Mouse (Mus musculus): Measurements from ENCODE around the gene Klk1b5. TPM values are rescaled to one million over a fixed set of nuclear protein-coding genes. Genes with fewer than 3 reads are reported as not detected.

Klk1b5 gene
- polyA plus RNA-seq, 1 experiment from 2014 or later: not detected

DNA sequence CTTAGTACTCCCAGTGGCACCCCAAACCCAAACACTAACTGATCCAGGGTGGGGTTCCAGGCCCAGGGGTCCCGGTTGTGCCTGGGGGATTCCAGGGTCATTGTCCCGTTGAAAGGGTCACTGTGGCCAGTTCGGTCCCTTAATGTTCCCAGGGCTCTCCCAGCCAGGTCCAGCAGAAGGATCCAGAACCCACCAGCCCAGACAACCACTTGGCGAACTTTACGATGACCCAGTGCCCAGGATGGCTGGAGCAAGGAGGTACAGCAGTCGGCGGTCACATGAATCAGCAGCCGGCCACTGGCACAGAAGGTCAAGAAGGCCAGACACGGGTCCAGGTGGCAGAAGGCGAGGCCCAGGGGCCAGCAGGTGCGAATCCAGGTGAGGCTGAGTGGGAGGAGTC lies 52.4 kb downstream of the Klk1b5 start:
- no peaks in the 10 kb centered on the region for H3K36me3 ChIP-seq (replicated peaks; ENCODE audit: control insufficient read depth, insufficient read depth)
- 83% methylated on average over 11 of the region's 11 CpGs for WGBS
- H3K4me3 ChIP-seq (replicated peaks; ENCODE audit: low read length): no peak overlapping the region
- H3K4me2 ChIP-seq (replicated peaks): no peak overlapping the region
- H3K27ac ChIP-seq: no peak overlapping the region
- H3K4me1 ChIP-seq (replicated peaks; ENCODE audit: control insufficient read depth, insufficient read depth, low read length): peaks cover 4% of the 10 kb centered on the region
- ATAC-seq (ENCODE audit: low FRiP score) (no peak), DNase-seq (ENCODE audit: low spot score) (no peak)
- no peaks in the 10 kb centered on the region for H3K27me3 ChIP-seq (ENCODE audit: control insufficient read depth, insufficient read depth, low read length)
- no peaks in the 10 kb centered on the region for H3K9me3 ChIP-seq (ENCODE audit: control insufficient read depth, low read length)
- no peak overlapping the region for H3K9ac ChIP-seq

DNA sequence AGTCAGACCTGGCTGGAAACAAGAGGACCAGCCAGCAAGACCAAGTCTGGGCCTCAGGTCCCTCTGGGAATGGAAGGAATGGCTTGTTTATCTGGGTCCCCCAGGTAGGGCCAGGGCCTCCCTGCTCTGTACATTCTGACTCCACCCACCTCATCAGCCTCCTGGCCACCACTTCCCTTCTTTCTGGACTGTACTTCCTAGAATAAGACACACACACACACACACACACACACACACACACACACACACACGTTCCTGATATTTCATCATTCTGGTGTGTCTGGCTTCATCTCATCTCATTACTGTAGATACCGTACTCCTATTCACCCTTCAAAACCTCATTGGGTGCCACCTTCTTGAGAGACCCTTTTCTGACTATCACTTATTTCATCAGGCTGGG lies 53.7 kb downstream of the Klk1b5 start:
- ATAC-seq (ENCODE audit: low FRiP score) (no peak), DNase-seq (ENCODE audit: low spot score) (no peak)
- Histone ChIP-seq H3K4me3 (replicated peaks; ENCODE audit: low read length) (no peak overlapping the region), H3K9me3 (ENCODE audit: control insufficient read depth, low read length) (no peaks in the 10 kb centered on the region), H3K9ac (no peak overlapping the region), H3K4me1 (replicated peaks; ENCODE audit: control insufficient read depth, insufficient read depth, low read length) (no peaks in the 10 kb centered on the region), H3K36me3 (replicated peaks; ENCODE audit: control insufficient read depth, insufficient read depth) (no peaks in the 10 kb centered on the region), H3K27ac (no peak overlapping the region), H3K4me2 (replicated peaks) (no peak overlapping the region), H3K27me3 (ENCODE audit: control insufficient read depth, insufficient read depth, low read length) (no peaks in the 10 kb centered on the region)
- 96% methylated on average over 2 of the region's 2 CpGs for WGBS

Other genes with a start within 250 kb of the Klk1b5 start
- gene Klk1b1, start 249.2 kb upstream of the Klk1b5 start, polyA plus RNA-seq (2014; fragmentation: Nextera tagmentation; extraction: Ambion mirVana): not detected in 2 replicates
- not detected in 2 replicates for gene Klk1b9, start 239.9 kb upstream of the Klk1b5 start, polyA plus RNA-seq (2014; fragmentation: Nextera tagmentation; extraction: Ambion mirVana)
- gene Klk1b11, start 220.1 kb upstream of the Klk1b5 start, polyA plus RNA-seq (2014; fragmentation: Nextera tagmentation; extraction: Ambion mirVana): not detected in 2 replicates
- gene Klk1b26, start 203.8 kb upstream of the Klk1b5 start, polyA plus RNA-seq (2014; fragmentation: Nextera tagmentation; extraction: Ambion mirVana): not detected in 2 replicates
- gene Klk1b27, start 163.7 kb upstream of the Klk1b5 start, polyA plus RNA-seq (2014; fragmentation: Nextera tagmentation; extraction: Ambion mirVana): not detected in 2 replicates
- gene Klk1b21, start 113.6 kb upstream of the Klk1b5 start, polyA plus RNA-seq (2014; fragmentation: Nextera tagmentation; extraction: Ambion mirVana): not detected in 2 replicates
- not detected in 2 replicates for gene Klk1b22, start 103.3 kb upstream of the Klk1b5 start, polyA plus RNA-seq (2014; fragmentation: Nextera tagmentation; extraction: Ambion mirVana)
- gene Klk1b16, start 79.2 kb upstream of the Klk1b5 start, polyA plus RNA-seq (2014; fragmentation: Nextera tagmentation; extraction: Ambion mirVana): not detected in 2 replicates
- not detected in 2 replicates for gene Klk1b24, start 27.7 kb upstream of the Klk1b5 start, polyA plus RNA-seq (2014; fragmentation: Nextera tagmentation; extraction: Ambion mirVana)
- not detected in 2 replicates for gene Klk1b3, start 17.8 kb upstream of the Klk1b5 start, polyA plus RNA-seq (2014; fragmentation: Nextera tagmentation; extraction: Ambion mirVana)
- gene Klk1b4, start 8.5 kb upstream of the Klk1b5 start, polyA plus RNA-seq (2014; fragmentation: Nextera tagmentation; extraction: Ambion mirVana): not detected in 2 replicates
- not detected in 2 replicates for gene Klk1, start 9.4 kb downstream of the Klk1b5 start, polyA plus RNA-seq (2014; fragmentation: Nextera tagmentation; extraction: Ambion mirVana)
- not detected in 2 replicates for gene Gm36864, start 20.2 kb downstream of the Klk1b5 start, polyA plus RNA-seq (2014; fragmentation: Nextera tagmentation; extraction: Ambion mirVana)
- gene 1700028J19Rik, start 30.8 kb downstream of the Klk1b5 start, polyA plus RNA-seq (2014; fragmentation: Nextera tagmentation; extraction: Ambion mirVana): 1.6 and 1.8 TPM in 2 replicates
- 180 and 185 TPM in 2 replicates for gene 2410002F23Rik, start 30.8 kb downstream of the Klk1b5 start, polyA plus RNA-seq (2014; fragmentation: Nextera tagmentation; extraction: Ambion mirVana)
- not detected in 2 replicates for gene Acp4, start 41.4 kb downstream of the Klk1b5 start, polyA plus RNA-seq (2014; fragmentation: Nextera tagmentation; extraction: Ambion mirVana)
- not detected in 2 replicates for gene Gm15517, start 45.5 kb downstream of the Klk1b5 start, polyA plus RNA-seq (2014; fragmentation: Nextera tagmentation; extraction: Ambion mirVana)
- 3.6 and 3.7 TPM in 2 replicates for gene Clec11a, start 91.0 kb downstream of the Klk1b5 start, polyA plus RNA-seq (2014; fragmentation: Nextera tagmentation; extraction: Ambion mirVana)
- gene Shank1, start 94.3 kb downstream of the Klk1b5 start, polyA plus RNA-seq (2014; fragmentation: Nextera tagmentation; extraction: Ambion mirVana): 40.3 and 46.8 TPM in 2 replicates
- 61.8 and 70.8 TPM in 2 replicates for gene Syt3, start 168.2 kb downstream of the Klk1b5 start, polyA plus RNA-seq (2014; fragmentation: Nextera tagmentation; extraction: Ambion mirVana)
- 2.1 and 2.8 TPM in 2 replicates for gene 1700008O03Rik, start 169.9 kb downstream of the Klk1b5 start, polyA plus RNA-seq (2014; fragmentation: Nextera tagmentation; extraction: Ambion mirVana)
- 26.4 and 26.5 TPM in 2 replicates for gene Lrrc4b, start 213.1 kb downstream of the Klk1b5 start, polyA plus RNA-seq (2014; fragmentation: Nextera tagmentation; extraction: Ambion mirVana)
- 3.4 and 5.1 TPM in 2 replicates for gene Aspdh, start 249.4 kb downstream of the Klk1b5 start, polyA plus RNA-seq (2014; fragmentation: Nextera tagmentation; extraction: Ambion mirVana)

All from hindbrain, embryonic 14.5 days (tissue).